Mouse (Mus musculus): ENCODE data around the gene Ccdc33. TPM values are rescaled to one million over a fixed set of nuclear protein-coding genes. Genes with fewer than 3 reads are reported as not detected.

Gene Ccdc33
- polyA plus RNA-seq, 1 experiment from 2014 or later, result 0.25 TPM

DNA sequence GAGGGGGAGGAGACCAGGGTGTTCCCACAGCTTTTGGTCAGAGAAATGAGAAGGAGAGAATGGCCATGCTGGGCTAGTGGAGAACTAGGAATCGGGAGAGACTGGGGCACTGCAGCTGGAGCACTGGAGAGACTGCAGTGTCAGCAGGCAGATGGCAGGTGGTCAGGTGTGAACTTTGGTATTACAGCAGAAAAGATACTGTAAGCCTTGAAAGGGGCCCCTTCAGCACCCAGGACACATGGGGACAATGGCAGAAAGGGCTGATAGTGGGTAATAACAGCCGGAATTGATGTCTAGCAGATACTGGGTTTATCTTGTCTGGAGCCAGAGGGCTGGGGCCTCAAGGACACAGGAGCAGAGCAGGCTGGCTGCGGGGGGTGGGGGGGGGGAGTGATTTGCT, 139.8 kb downstream of the Ccdc33 start:
- Histone ChIP-seq H3K4me3 (ENCODE audit: low read depth, low read length) (no peak overlapping the region), H3K36me3 (ENCODE audit: control insufficient read depth, insufficient read depth, low read length) (no peaks in the 10 kb centered on the region), H3K27me3 (replicated peaks; ENCODE audit: control insufficient read depth, insufficient read depth, low read length) (no peaks in the 10 kb centered on the region), H3K4me2 (ENCODE audit: low read depth, low read length) (no peak overlapping the region), H3K27ac (replicated peaks; ENCODE audit: low read depth, low read length) (no peak overlapping the region), H3K9ac (ENCODE audit: low read depth, low read length) (no peak overlapping the region), H3K9me3 (ENCODE audit: control insufficient read depth, low read length) (no peaks in the 10 kb centered on the region), H3K4me1 (ENCODE audit: control insufficient read depth, insufficient read depth, low read length) (no peaks in the 10 kb centered on the region)
- WGBS, result 72% methylated on average over 3 of the region's 3 CpGs
- DNase-seq (ENCODE audit: low spot score) (no peak), ATAC-seq (ENCODE audit: low read depth) (no peak)

Other genes with a start within 250 kb of the Ccdc33 start
- gene Ubl7, start 207.8 kb downstream of the Ccdc33 start, polyA plus RNA-seq (2014; fragmentation: Nextera tagmentation; extraction: Ambion mirVana), result 85.0 and 99.3 TPM in 2 replicates
- gene Sema7a, start 178.7 kb downstream of the Ccdc33 start, polyA plus RNA-seq (2014; fragmentation: Nextera tagmentation; extraction: Ambion mirVana), result 1.2 TPM in 2 replicates
- gene Cyp11a1, start 112.4 kb downstream of the Ccdc33 start, polyA plus RNA-seq (2014; fragmentation: Nextera tagmentation; extraction: Ambion mirVana), result 5.9 and 7.0 TPM in 2 replicates
- 10.5 and 16.1 TPM in 2 replicates for gene Stra6, start 55.0 kb downstream of the Ccdc33 start, polyA plus RNA-seq (2014; fragmentation: Nextera tagmentation; extraction: Ambion mirVana)
- gene Islr, start 85.5 kb upstream of the Ccdc33 start, polyA plus RNA-seq (2014; fragmentation: Nextera tagmentation; extraction: Ambion mirVana), result 118 and 137 TPM in 2 replicates
- 2.5 and 3.1 TPM in 2 replicates for gene Islr2, start 85.5 kb upstream of the Ccdc33 start, polyA plus RNA-seq (2014; fragmentation: Nextera tagmentation; extraction: Ambion mirVana)
- gene Pml, start 131.0 kb upstream of the Ccdc33 start, polyA plus RNA-seq (2014; fragmentation: Nextera tagmentation; extraction: Ambion mirVana), result 14.6 and 15.3 TPM in 2 replicates
- 25.0 and 34.1 TPM in 2 replicates for gene Stoml1, start 134.3 kb upstream of the Ccdc33 start, polyA plus RNA-seq (2014; fragmentation: Nextera tagmentation; extraction: Ambion mirVana)
- 68.7 and 74.1 TPM in 2 replicates for gene Loxl1, start 194.4 kb upstream of the Ccdc33 start, polyA plus RNA-seq (2014; fragmentation: Nextera tagmentation; extraction: Ambion mirVana)

All from embryonic facial prominence, embryonic 14.5 days (tissue).